ENCODE assay signal across 22 mouse cellular contexts in the genomic region with DNA sequence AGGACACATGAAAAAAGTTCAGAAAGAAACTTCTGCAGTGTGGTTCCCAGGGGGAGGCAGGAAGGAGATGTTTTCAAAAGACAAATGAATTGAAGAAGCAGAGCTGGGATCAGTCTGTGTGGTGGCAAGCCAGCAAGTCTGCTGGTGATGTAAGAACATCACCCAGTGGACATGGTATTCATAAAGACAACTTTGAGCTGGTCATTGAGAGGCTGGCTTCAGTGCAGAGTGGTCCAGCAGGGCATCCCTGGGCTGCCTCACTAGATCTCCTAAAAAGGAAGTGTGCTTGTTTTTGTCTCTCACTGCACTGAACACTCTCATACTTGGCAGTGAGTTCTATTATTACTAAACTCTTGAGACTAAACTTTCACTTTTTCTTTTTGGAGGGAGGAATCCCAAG. TPM values are rescaled to one million over a fixed set of nuclear protein-coding genes. Genes with fewer than 3 reads are reported as not detected.
DNase-seq lines count a peak whose midpoint lies in the region; ATAC-seq and TF ChIP-seq lines count a peak whose summit lies in the region.
"Had no signal": no experiment of that assay in that cellular context is flagged by ENCODE, and none has a peak within 500 bp of the region (broad histone marks: within the 10 kb centered on the region; RNA-seq: fewer than 3 reads in every experiment).

No protein-coding gene starts in this region.

- 0 out of 2 replicates have a peak, but pooled peaks cover 2% of the 10 kb centered on the region for H3K4me1 ChIP-seq in intestine, embryonic 16.5 days (ENCODE audit: control insufficient read depth, insufficient read depth, low read length)
- H3K4me1 ChIP-seq in intestine, postnatal 0 days (replicated peaks; ENCODE audit: control insufficient read depth, insufficient read depth, low read length), result no peaks in the 10 kb centered on the region
- peaks cover 56% of the 10 kb centered on the region for H3K4me1 ChIP-seq in midbrain, embryonic 10.5 days
- H3K4me1 ChIP-seq in midbrain, embryonic 13.5 days (replicated peaks), result peaks cover 72% of the 10 kb centered on the region
- H3K4me1 ChIP-seq in limb, embryonic 10.5 days, result peaks cover 7% of the 10 kb centered on the region; the same call in 1 of the 2 replicates

- no peak overlapping the region for H3K9ac ChIP-seq in intestine, embryonic 16.5 days (ENCODE audit: low read depth, low read length)
- no peak overlapping the region for H3K9ac ChIP-seq in intestine, postnatal 0 days (ENCODE audit: low read depth, low read length)
- no peak overlapping the region for H3K9ac ChIP-seq in midbrain, embryonic 13.5 days (replicated peaks)
- H3K9ac ChIP-seq: embryonic facial prominence, embryonic 13.5 days; limb, embryonic 15.5 days; neural tube, embryonic 15.5 days had no signal

- no peak overlapping the region for H3K4me2 ChIP-seq in intestine, embryonic 16.5 days (ENCODE audit: low read depth, low read length)
- H3K4me2 ChIP-seq in intestine, postnatal 0 days (replicated peaks; ENCODE audit: low read depth), result no peak overlapping the region
- H3K4me2 ChIP-seq in midbrain, embryonic 13.5 days (replicated peaks), result no peak overlapping the region
- H3K4me2 ChIP-seq: embryonic facial prominence, embryonic 13.5 days; limb, embryonic 15.5 days; neural tube, embryonic 15.5 days had no signal

- no peak for TF ChIP-seq CTCF in gastrocnemius, adult 2 months (IDR thresholded peaks at IDR 0.05)
- no peak for TF ChIP-seq CTCF in intestine, postnatal 0 days (IDR thresholded peaks at IDR 0.05; ENCODE audit: low read depth)

- no peak overlapping the region for H3K4me3 ChIP-seq in gastrocnemius, adult 2 months
- no peak overlapping the region for H3K4me3 ChIP-seq in intestine, embryonic 16.5 days (ENCODE audit: low read length)
- no peak overlapping the region for H3K4me3 ChIP-seq in intestine, postnatal 0 days (ENCODE audit: low read depth, low read length)
- no peak overlapping the region for H3K4me3 ChIP-seq in midbrain, embryonic 10.5 days
- no peak overlapping the region for H3K4me3 ChIP-seq in midbrain, embryonic 13.5 days (replicated peaks)
- no peak overlapping the region for H3K4me3 ChIP-seq in limb, embryonic 10.5 days
- H3K4me3 ChIP-seq: embryonic facial prominence, embryonic 13.5 days; limb, embryonic 15.5 days; megakaryocyte, embryonic 14.5 days; neural tube, embryonic 15.5 days had no signal

- peak overlapping the region; percentile 77 for H3K27ac ChIP-seq in gastrocnemius, adult 2 months
- 0 out of 2 replicates have a peak overlapping the region, but pooled peaks have one; percentile 17 for H3K27ac ChIP-seq in intestine, embryonic 16.5 days (ENCODE audit: low read length)
- no peak overlapping the region for H3K27ac ChIP-seq in intestine, postnatal 0 days (ENCODE audit: low read depth, low read length)
- peak overlapping the region; percentile 38; the same call in 1 of the 2 replicates for H3K27ac ChIP-seq in midbrain, embryonic 10.5 days (replicated peaks)
- H3K27ac ChIP-seq in midbrain, embryonic 13.5 days, result no peak overlapping the region
- H3K27ac ChIP-seq in limb, embryonic 10.5 days, result no peak overlapping the region
- H3K27ac ChIP-seq: embryonic facial prominence, embryonic 13.5 days; kidney, postnatal 0 days; limb, embryonic 15.5 days; neural tube, embryonic 15.5 days had no signal

- H3K36me3 ChIP-seq in intestine, embryonic 16.5 days (ENCODE audit: control insufficient read depth, insufficient read depth, low read length), result no peaks in the 10 kb centered on the region
- H3K36me3 ChIP-seq in intestine, postnatal 0 days (ENCODE audit: control insufficient read depth, insufficient read depth), result no peaks in the 10 kb centered on the region
- H3K36me3 ChIP-seq in midbrain, embryonic 10.5 days, result peaks cover 71% of the 10 kb centered on the region
- H3K36me3 ChIP-seq in midbrain, embryonic 13.5 days, result peaks cover 43% of the 10 kb centered on the region
- H3K36me3 ChIP-seq in limb, embryonic 10.5 days, result no peaks in the 10 kb centered on the region
- H3K36me3 ChIP-seq: limb, embryonic 15.5 days had no signal

- no peaks in the 10 kb centered on the region for H3K27me3 ChIP-seq in intestine, embryonic 16.5 days (replicated peaks; ENCODE audit: control insufficient read depth, insufficient read depth, low read length)
- H3K27me3 ChIP-seq in intestine, postnatal 0 days (replicated peaks; ENCODE audit: control insufficient read depth, insufficient read depth, low read length), result no peaks in the 10 kb centered on the region
- no peaks in the 10 kb centered on the region for H3K27me3 ChIP-seq in midbrain, embryonic 10.5 days (ENCODE audit: low read depth, poor library complexity, severe bottlenecking)
- no peaks in the 10 kb centered on the region for H3K27me3 ChIP-seq in midbrain, embryonic 13.5 days
- H3K27me3 ChIP-seq in limb, embryonic 10.5 days (ENCODE audit: low read depth, poor library complexity, severe bottlenecking), result no peaks in the 10 kb centered on the region
- H3K27me3 ChIP-seq: embryonic facial prominence, embryonic 13.5 days; limb, embryonic 15.5 days; neural tube, embryonic 15.5 days had no signal

- intact Hi-C loops in gastrocnemius, adult 2 months (cut with DNase I), result no loop called here
- intact Hi-C loops in gastrocnemius, postnatal 36 days (cut with DNase I), result no loop called here

- DNase-seq in gastrocnemius, adult 2 months, result no peak
- no peak for DNase-seq in gastrocnemius, postnatal 36 days
- no peak for DNase-seq in midbrain, embryonic 10.5 days (ENCODE audit: low spot score)
- no peak for DNase-seq in thymus, postnatal 4 days
- no peak for DNase-seq in limb, embryonic 10.5 days (ENCODE audit: low spot score)
- DNase-seq: adrenal gland, postnatal 14 days; cerebellum, adult 11 months; cerebellum, postnatal 10 days; kidney, adult 18-20 months; layer of hippocampus, postnatal 36 days had no signal

- no peaks in the 10 kb centered on the region for H3K9me3 ChIP-seq in intestine, embryonic 16.5 days (ENCODE audit: control insufficient read depth, low read length)
- H3K9me3 ChIP-seq in intestine, postnatal 0 days (ENCODE audit: control insufficient read depth), result no peaks in the 10 kb centered on the region
- no peaks in the 10 kb centered on the region for H3K9me3 ChIP-seq in midbrain, embryonic 10.5 days (replicated peaks)
- H3K9me3 ChIP-seq in midbrain, embryonic 13.5 days, result no peaks in the 10 kb centered on the region
- H3K9me3 ChIP-seq in limb, embryonic 10.5 days (replicated peaks), result no peaks in the 10 kb centered on the region
- H3K9me3 ChIP-seq: embryonic facial prominence, embryonic 13.5 days; limb, embryonic 15.5 days; megakaryocyte, embryonic 14.5 days; neural tube, embryonic 15.5 days had no signal

- ATAC-seq in intestine, embryonic 16.5 days, result no peak
- no peak for ATAC-seq in intestine, postnatal 0 days
- no peak for ATAC-seq in midbrain, embryonic 13.5 days
- ATAC-seq: activated CD4-positive, CD25-positive, alpha-beta regulatory T cell, adult 4 months; forebrain, embryonic 14.5 days; hindbrain, embryonic 16.5 days; midbrain, embryonic 16.5 days had no signal

RNA-seq across cellular contexts. Expression of a gene that starts 32.9 kb away (rescaled TPM):
- 10 to 100 TPM in 1 of 2 experiments, 1 to 10 TPM in 1; 7.7 to 13.8 TPM for total RNA-seq in gastrocnemius, adult 2 months (2021)
- total RNA-seq in gastrocnemius, postnatal 36 days (2021), result 1 to 10 TPM; 8.4 to 9.5 TPM
- polyA plus RNA-seq in intestine, embryonic 16.5 days (2015; fragmentation: Nextera tagmentation; extraction: Ambion mirVana), result 81.4 and 91.4 TPM in 2 replicates
- polyA plus RNA-seq in intestine, postnatal 0 days (2015; fragmentation: Nextera tagmentation; extraction: Ambion mirVana), result 43.7 and 47.7 TPM in 2 replicates
- polyA plus RNA-seq in midbrain, embryonic 10.5 days (2016; fragmentation: Nextera tagmentation; extraction: Ambion mirVana), result 665 and 916 TPM in 2 replicates
- polyA plus RNA-seq in midbrain, embryonic 13.5 days (2015; fragmentation: Nextera tagmentation; extraction: Ambion mirVana), result 2,051 and 2,103 TPM in 2 replicates
- 60.1 and 64.6 TPM in 2 replicates for polyA plus RNA-seq in limb, embryonic 10.5 days (2016; fragmentation: Nextera tagmentation; extraction: Ambion mirVana)

Comparison
In these comparisons a context has a peak if more than half of its experiments do, and no peak if none do; other contexts are left out.
1. H3K27ac ChIP-seq: peak in gastrocnemius, adult 2 months (single experiment), intestine, embryonic 16.5 days (single experiment) and midbrain, embryonic 10.5 days (single experiment); none in intestine, postnatal 0 days (single experiment), midbrain, embryonic 13.5 days (single experiment) and limb, embryonic 10.5 days (single experiment).